Mouse (Mus musculus) CH12F3 (cell line): Measurements from ENCODE around the gene Paf1.

Experiments
- in situ Hi-C: fragments of 300-500 bp; cut with MboI; formaldehyde crosslinking; loops from 2 replicates; pipeline ENCODE4 v1.14.3; 2020; ENCODE audit warnings: low sequenced_read_pairs

The Paf1 gene

GRCm38 (mm10) chr7:28432252-28432651, 39.5 kb downstream of the Paf1 start:
- in situ Hi-C loops = no loop called here

- in situ Hi-C loops = no loop called here
Measured at GRCm38 (mm10) chr7:28435660-28436259, 43.0 kb downstream of the Paf1 start.

- in situ Hi-C loops = no loop called here
Measured at GRCm38 (mm10) chr7:28436271-28436904, 43.6 kb downstream of the Paf1 start.

- in situ Hi-C loops = no loop called here
Measured at GRCm38 (mm10) chr7:28436932-28437570, 44.3 kb downstream of the Paf1 start, which contains the start of gene Gmfg. TSS of gene Gmfg (plus strand) at chr7:28437447.

GRCm38 (mm10) chr7:28437964-28438363, 45.2 kb downstream of the Paf1 start:
- in situ Hi-C loops = no loop called here

GRCm38 (mm10) chr7:28438771-28439170, 46.0 kb downstream of the Paf1 start:
- in situ Hi-C loops = no loop called here

- in situ Hi-C loops = no loop called here
Measured at GRCm38 (mm10) chr7:28440739-28441138, 48.0 kb downstream of the Paf1 start.

- in situ Hi-C loops = no loop called here
Measured at GRCm38 (mm10) chr7:28441776-28442485, 49.2 kb downstream of the Paf1 start.

GRCm38 (mm10) chr7:28442688-28443087, 49.9 kb downstream of the Paf1 start:
- in situ Hi-C loops = no loop called here

GRCm38 (mm10) chr7:28444344-28444974, 51.7 kb downstream of the Paf1 start:
- in situ Hi-C loops = no loop called here

GRCm38 (mm10) chr7:28446446-28446845, 53.7 kb downstream of the Paf1 start:
- in situ Hi-C loops = loop anchor here (5.0 kb wide), 1 partner anchor 86 kb away; no protein-coding TSS in a partner anchor

- in situ Hi-C loops = loop anchor here (5.0 kb wide), 1 partner anchor 85 kb away; no protein-coding TSS in a partner anchor
Measured at GRCm38 (mm10) chr7:28447101-28447830, 54.5 kb downstream of the Paf1 start.

GRCm38 (mm10) chr7:28447865-28448820, 55.4 kb downstream of the Paf1 start:
- in situ Hi-C loops = loop anchor here (5.0 kb wide), 1 partner anchor 84 kb away; no protein-coding TSS in a partner anchor
